Mouse (Mus musculus) neural tube, embryonic 15.5 days (tissue): ENCODE results near the gene Rrp36. TPM values are rescaled to one million over a fixed set of nuclear protein-coding genes. Genes with fewer than 3 reads are reported as not detected.

Experiments used
- ATAC-seq: fragments of 200-750 bp; cut with Nextera tagmentation; 2 replicates; pipeline ENCODE4 v1.8.0; 2017; ENCODE audit warnings: mild to moderate bottlenecking, moderate TSS enrichment, moderate library complexity; ENCODE audit not compliant: low FRiP score
- H3K27ac ChIP-seq: fragments of 300-500 bp; sonication (generic); replicated peaks from 2 replicates; pipeline ENCODE4 v1.5.1; 2015; ENCODE audit warnings: mild to moderate bottlenecking, inconsistent platforms
- H3K27me3 ChIP-seq: fragments of 300-500 bp; sonication (generic); replicated peaks from 2 replicates; pipeline ENCODE4 v1.6.1; 2015; ENCODE audit warnings: inconsistent platforms
- H3K36me3 ChIP-seq: fragments of 300-500 bp; sonication (generic); 2 replicates; pipeline ENCODE4 v1.6.1; 2015; ENCODE audit warnings: inconsistent platforms
- H3K4me1 ChIP-seq: fragments of 300-500 bp; sonication (generic); 2 replicates; pipeline ENCODE4 v1.6.1; 2015; ENCODE audit warnings: inconsistent platforms
- H3K4me2 ChIP-seq: fragments of 300-500 bp; sonication (generic); 2 replicates; pipeline ENCODE4 v1.6.1; 2015; ENCODE audit warnings: inconsistent platforms, mild to moderate bottlenecking, moderate library complexity
- H3K4me3 ChIP-seq: fragments of 300-500 bp; sonication (generic); replicated peaks from 2 replicates; pipeline ENCODE4 v1.5.1; 2015; ENCODE audit warnings: mild to moderate bottlenecking, inconsistent platforms
- H3K9ac ChIP-seq: fragments of 300-500 bp; sonication (generic); replicated peaks from 2 replicates; pipeline ENCODE4 v1.6.1; 2015; ENCODE audit warnings: mild to moderate bottlenecking, inconsistent platforms
- H3K9me3 ChIP-seq: fragments of 300-500 bp; sonication (generic); replicated peaks from 2 replicates; pipeline ENCODE4 v1.6.1; 2016; ENCODE audit warnings: inconsistent platforms
- WGBS: fragments of 180-500 bp; shearing (Covaris S2); methylation state at CpG from one replicate; pipeline ENCODE4 v1.1.7; 2015; ENCODE audit warnings: mixed read lengths; 5-methylcytosine and 5-hydroxymethylcytosine counted together
- polyA plus RNA-seq: library from polyadenylated mRNA; unstranded; fragments of >200 nt; fragmentation: Nextera tagmentation; extraction: Ambion mirVana; gene quantifications from 2 replicates; pipeline ENCODE4 v1.2.1, GENCODE M21; 2015

The Rrp36 gene
- polyA plus RNA-seq, 1 experiment from 2014 or later: 53.5 TPM

- peaks cover 86% of the 10 kb centered on the region for H3K4me1 ChIP-seq
- peak overlapping the region; percentile 48; the same call in 1 of the 2 replicates for H3K27ac ChIP-seq
Observed at GRCm38 (mm10) chr17:46623819-46624557, 50.2 kb downstream of the Rrp36 start.

GRCm38 (mm10) chr17:46622269-46622668 is 51.9 kb downstream of the Rrp36 start:
- no peak for ATAC-seq
- peaks cover 94% of the 10 kb centered on the region for H3K4me1 ChIP-seq
- no peak overlapping the region for H3K9ac ChIP-seq
- H3K27me3 ChIP-seq: no peaks in the 10 kb centered on the region
- no peak overlapping the region for H3K4me3 ChIP-seq
- H3K36me3 ChIP-seq: no peaks in the 10 kb centered on the region
- H3K4me2 ChIP-seq: no peak overlapping the region
- 65% methylated on average over 11 of the region's 11 CpGs for WGBS
- H3K9me3 ChIP-seq: no peaks in the 10 kb centered on the region
- no peak overlapping the region for H3K27ac ChIP-seq

More at GRCm38 (mm10) chr17:46623819-46624557, 50.2 kb downstream of the Rrp36 start:
- Histone ChIP-seq H3K36me3 (no peaks in the 10 kb centered on the region), H3K4me3 (no peak overlapping the region), H3K9ac (no peak overlapping the region), H3K4me2 (peak overlapping the region; percentile 32), H3K9me3 (no peaks in the 10 kb centered on the region), H3K27me3 (no peaks in the 10 kb centered on the region)
- 14% methylated on average over 10 of the region's 10 CpGs for WGBS
- ATAC-seq: no peak

GRCm38 (mm10) chr17:46621324-46621723 is 52.8 kb downstream of the Rrp36 start:
- Histone ChIP-seq H3K9ac (0 out of 2 replicates have a peak overlapping the region, but pooled peaks have one; percentile 21), H3K36me3 (no peaks in the 10 kb centered on the region), H3K4me3 (no peak overlapping the region), H3K9me3 (no peaks in the 10 kb centered on the region), H3K27me3 (no peaks in the 10 kb centered on the region), H3K4me1 (peaks cover 91% of the 10 kb centered on the region), H3K4me2 (peak overlapping the region; percentile 32), H3K27ac (peak overlapping the region; percentile 76)
- ATAC-seq: no peak
- WGBS: 38% methylated on average over 15 of the region's 15 CpGs

- Histone ChIP-seq H3K9ac (0 out of 2 replicates have a peak overlapping the region, but pooled peaks have one; percentile 17), H3K4me2 (peak overlapping the region; percentile 44), H3K36me3 (no peaks in the 10 kb centered on the region), H3K27ac (peak overlapping the region; percentile 82), H3K27me3 (no peaks in the 10 kb centered on the region), H3K9me3 (no peaks in the 10 kb centered on the region), H3K4me3 (no peak overlapping the region; the same call in 1 of the 2 replicates), H3K4me1 (peaks cover 82% of the 10 kb centered on the region)
- no peak for ATAC-seq
- WGBS: 20% methylated on average over 16 of the region's 16 CpGs
Observed at GRCm38 (mm10) chr17:46619683-46620357, 54.3 kb downstream of the Rrp36 start.

GRCm38 (mm10) chr17:46618769-46619682 is 55.1 kb downstream of the Rrp36 start:
- Histone ChIP-seq H3K4me3 (peak overlapping the region; percentile 2; the same call in 1 of the 2 replicates), H3K9ac (no peak overlapping the region; the same call in none of the 2 replicates), H3K27ac (peak overlapping the region; percentile 82), H3K36me3 (no peaks in the 10 kb centered on the region), H3K27me3 (no peaks in the 10 kb centered on the region), H3K9me3 (no peaks in the 10 kb centered on the region), H3K4me1 (peaks cover 77% of the 10 kb centered on the region), H3K4me2 (peak overlapping the region; percentile 44)
- ATAC-seq: no peak; the same call in 1 of the 2 replicates
- WGBS: 10% methylated on average over 27 of the region's 27 CpGs

GRCm38 (mm10) chr17:46618394-46618768 is 55.8 kb downstream of the Rrp36 start:
- H3K4me3 ChIP-seq: no peak overlapping the region
- H3K4me2 ChIP-seq: peak overlapping the region; percentile 44
- H3K36me3 ChIP-seq: no peaks in the 10 kb centered on the region
- no peaks in the 10 kb centered on the region for H3K9me3 ChIP-seq
- peaks cover 77% of the 10 kb centered on the region for H3K4me1 ChIP-seq
- no peak for ATAC-seq
- peak overlapping the region; percentile 82 for H3K27ac ChIP-seq
- no peaks in the 10 kb centered on the region for H3K27me3 ChIP-seq
- WGBS: 19% methylated on average over 6 of the region's 6 CpGs
- H3K9ac ChIP-seq: peak overlapping the region; percentile 15; the same call in 1 of the 2 replicates

- H3K27ac ChIP-seq: 0 out of 2 replicates have a peak overlapping the region, but pooled peaks have one; percentile 82
Observed at GRCm38 (mm10) chr17:46617799-46618198, 56.4 kb downstream of the Rrp36 start.

More at GRCm38 (mm10) chr17:46617799-46618198, 56.4 kb downstream of the Rrp36 start:
- 34% methylated on average over 12 of the region's 12 CpGs for WGBS
- Histone ChIP-seq H3K27me3 (no peaks in the 10 kb centered on the region), H3K9me3 (no peaks in the 10 kb centered on the region), H3K4me1 (peaks cover 79% of the 10 kb centered on the region), H3K4me2 (0 out of 2 replicates have a peak overlapping the region, but pooled peaks have one; percentile 44), H3K36me3 (no peaks in the 10 kb centered on the region), H3K9ac (no peak overlapping the region), H3K4me3 (no peak overlapping the region)
- no peak for ATAC-seq

Other genes with a start within 250 kb of the Rrp36 start
- 2.7 and 43.4 TPM in 2 replicates for gene Crip3, start 245.4 kb downstream of the Rrp36 start, polyA plus RNA-seq
- 1.3 TPM in 1 of 2 replicates, not detected in the other for gene Slc22a7, start 235.9 kb downstream of the Rrp36 start, polyA plus RNA-seq
- gene Ttbk1, start 186.7 kb downstream of the Rrp36 start, polyA plus RNA-seq: 5.5 and 7.8 TPM in 2 replicates
- 13.6 and 22.7 TPM in 2 replicates for gene Dnph1, start 177.6 kb downstream of the Rrp36 start, polyA plus RNA-seq
- 17.3 and 22.6 TPM in 2 replicates for gene Cul9, start 128.0 kb downstream of the Rrp36 start, polyA plus RNA-seq
- 2.5 and 6.4 TPM in 2 replicates for gene Srf, start 118.2 kb downstream of the Rrp36 start, polyA plus RNA-seq
- gene Ptk7, start 44.8 kb downstream of the Rrp36 start, polyA plus RNA-seq: 29.3 and 41.7 TPM in 2 replicates
- gene Klc4, start 28.3 kb downstream of the Rrp36 start, polyA plus RNA-seq: 31.8 and 32.3 TPM in 2 replicates
- gene Mrpl2, start 28.1 kb downstream of the Rrp36 start, polyA plus RNA-seq: 64.9 and 80.5 TPM in 2 replicates
- gene Cul7, start 24.0 kb downstream of the Rrp36 start, polyA plus RNA-seq: 37.1 and 40.1 TPM in 2 replicates
- gene Mea1, start 4.4 kb upstream of the Rrp36 start, polyA plus RNA-seq: 275 and 308 TPM in 2 replicates
- 166 TPM in 2 replicates for gene Klhdc3, start 6.6 kb upstream of the Rrp36 start, polyA plus RNA-seq
- 89.1 and 93.2 TPM in 2 replicates for gene Ppp2r5d, start 30.8 kb upstream of the Rrp36 start, polyA plus RNA-seq
- 27.8 and 28.3 TPM in 2 replicates for gene Pex6, start 37.1 kb upstream of the Rrp36 start, polyA plus RNA-seq
- gene Gnmt, start 54.8 kb upstream of the Rrp36 start, polyA plus RNA-seq: 1.7 and 1.9 TPM in 2 replicates
- gene Cnpy3, start 77.9 kb upstream of the Rrp36 start, polyA plus RNA-seq: 72.2 and 76.1 TPM in 2 replicates
- gene Ptcra, start 89.4 kb upstream of the Rrp36 start, polyA plus RNA-seq: 0.19 and 43.5 TPM in 2 replicates
- 53.8 and 56.8 TPM in 2 replicates for gene 2310039H08Rik, start 98.3 kb upstream of the Rrp36 start, polyA plus RNA-seq
- gene Rpl7l1, start 108.3 kb upstream of the Rrp36 start, polyA plus RNA-seq: 77.2 and 88.4 TPM in 2 replicates
- 6.6 and 8.3 TPM in 2 replicates for gene Bicral, start 184.1 kb upstream of the Rrp36 start, polyA plus RNA-seq
- gene Tbcc, start 216.3 kb upstream of the Rrp36 start, polyA plus RNA-seq: 55.9 and 62.5 TPM in 2 replicates
- not detected in 2 replicates for gene Prph2, start 236.1 kb upstream of the Rrp36 start, polyA plus RNA-seq